Mouse (Mus musculus) cerebellum, adult 2 months (tissue): ENCODE measurements at regions not wholly inside any gene's neighbourhood (a gene's known extent, or its start where the extent isn't known, plus 50 kb on each side); places are given as distances from the start of the nearest gene placed in this dataset.

ENCODE experiments used
- CTCF ChIP-seq: fragments of 200-500 bp; IDR thresholded peaks from 2 replicates; pipeline ENCODE4 v1.5.1; 2011; ENCODE audit warnings: low read depth, mild to moderate bottlenecking, control low read depth, low read length, moderate library complexity, borderline replicate concordance; ENCODE audit not compliant: insufficient read depth
- POLR2A ChIP-seq: fragments of 200-500 bp; IDR thresholded peaks from 2 replicates; pipeline ENCODE4 v1.6.1; 2011; ENCODE audit warnings: low read length, control low read depth, borderline replicate concordance; ENCODE audit not compliant: insufficient read depth

DNA sequence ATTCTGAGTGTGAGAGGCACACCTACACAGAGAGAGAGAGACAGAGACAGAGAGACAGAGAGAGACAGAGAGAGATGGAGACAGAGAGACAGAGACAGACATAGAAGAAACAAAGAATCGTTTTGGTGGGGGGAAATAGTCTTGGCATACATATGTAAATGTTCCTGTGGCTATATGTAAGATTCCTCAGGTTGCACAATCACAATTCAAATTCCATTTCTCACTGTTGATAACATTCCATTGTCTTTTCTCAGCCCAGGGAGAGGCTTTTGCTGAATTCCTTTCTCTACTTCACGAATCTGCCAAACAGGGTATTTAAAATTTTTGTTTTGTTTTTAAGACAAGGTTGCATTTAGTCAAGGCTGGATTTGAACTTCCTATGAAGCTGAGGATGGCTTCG lies 205.0 kb upstream of the Ell2 start:
- TF ChIP-seq POLR2A (no peak), CTCF (no peak)
